Mouse (Mus musculus): ENCODE results near the gene Prr15l.

The Prr15l gene

GRCm38 (mm10) chr11:96952426-96952825 is 24.5 kb downstream of the Prr15l start:
- no peak for DNase-seq

- no peak for DNase-seq
Measured at GRCm38 (mm10) chr11:96952896-96953295, 25.0 kb downstream of the Prr15l start.

DNA sequence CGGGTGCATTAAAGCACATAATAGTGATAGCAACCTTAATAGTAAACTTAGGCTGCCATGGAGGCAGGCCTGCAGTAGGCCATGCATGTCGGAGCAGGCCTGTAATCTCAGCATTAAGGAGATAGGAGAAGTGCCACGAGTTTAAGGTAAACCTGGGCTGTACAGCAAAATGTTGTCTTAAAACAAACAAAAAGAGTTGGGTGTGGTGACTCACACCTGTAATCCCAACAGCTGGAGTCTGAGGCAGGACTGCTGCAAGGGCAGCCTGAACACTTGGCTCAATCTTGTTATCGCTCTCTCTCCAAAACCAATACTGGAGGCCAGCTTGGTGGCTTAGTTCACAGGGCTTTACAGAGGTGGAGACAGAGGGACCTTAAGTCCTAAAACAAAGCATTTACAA is 27.2 kb downstream of the Prr15l start:
- no peak for DNase-seq

- peak; percentile 52 for DNase-seq
Measured at GRCm38 (mm10) chr11:96956009-96956724, 28.3 kb downstream of the Prr15l start.

DNA sequence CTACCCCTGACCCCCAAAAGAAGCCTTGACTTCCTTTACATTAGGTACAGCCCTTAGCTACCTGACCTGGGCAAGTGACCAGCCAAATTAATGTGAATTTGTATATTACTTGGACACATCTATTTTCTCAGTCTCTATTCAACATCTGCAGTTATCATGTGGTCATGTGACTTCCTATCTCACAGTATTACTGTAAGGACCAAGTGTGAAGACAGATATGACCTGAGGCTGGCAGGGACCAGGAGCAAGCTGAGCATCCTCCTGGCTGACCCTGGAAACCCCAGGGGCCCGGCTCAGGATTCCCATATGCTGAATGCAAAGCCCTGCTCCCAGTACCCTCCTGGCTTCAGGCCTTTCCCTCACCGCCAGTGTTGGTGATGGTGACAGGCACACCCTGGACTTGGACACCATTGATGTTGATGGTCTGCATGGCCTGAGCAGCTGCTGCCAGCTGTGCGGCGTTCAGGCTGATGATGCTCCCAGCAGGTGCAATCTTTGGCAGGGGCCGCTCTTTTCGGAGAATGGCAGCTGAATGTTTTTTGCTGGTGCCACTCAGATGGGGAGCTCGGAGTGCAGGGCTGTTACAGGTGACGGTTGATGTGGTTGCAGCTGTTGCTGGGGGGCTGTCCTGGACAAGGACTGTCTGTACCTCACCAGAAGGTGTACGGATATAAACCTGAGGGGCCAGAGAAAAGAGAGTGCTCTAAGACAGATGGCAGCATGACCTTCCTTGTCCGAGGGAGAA is 29.3 kb downstream of the Prr15l start:
- DNase-seq, result no peak

GRCm38 (mm10) chr11:96963580-96963979 is 35.7 kb downstream of the Prr15l start:
- DNase-seq, result peak; percentile 88

DNA sequence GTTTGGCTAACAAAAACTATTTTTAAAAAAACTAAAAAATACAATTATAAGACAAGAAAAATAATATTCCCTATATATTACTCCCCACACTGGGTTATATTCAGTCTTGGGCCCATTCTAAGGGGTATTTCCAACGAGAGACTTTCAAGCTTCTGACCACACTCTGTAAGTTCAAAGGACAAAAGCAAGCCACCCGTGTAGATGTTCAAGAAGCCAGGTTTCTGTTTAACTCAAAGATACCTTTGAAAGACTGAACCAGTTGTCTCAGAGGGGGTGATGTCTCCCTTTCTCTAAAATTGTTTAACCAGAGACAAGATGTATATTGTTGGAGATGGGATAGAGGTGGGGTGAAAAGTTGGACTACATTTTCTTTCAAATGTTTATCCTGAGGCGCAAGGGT is 38.3 kb downstream of the Prr15l start:
- DNase-seq, result no peak

DNA sequence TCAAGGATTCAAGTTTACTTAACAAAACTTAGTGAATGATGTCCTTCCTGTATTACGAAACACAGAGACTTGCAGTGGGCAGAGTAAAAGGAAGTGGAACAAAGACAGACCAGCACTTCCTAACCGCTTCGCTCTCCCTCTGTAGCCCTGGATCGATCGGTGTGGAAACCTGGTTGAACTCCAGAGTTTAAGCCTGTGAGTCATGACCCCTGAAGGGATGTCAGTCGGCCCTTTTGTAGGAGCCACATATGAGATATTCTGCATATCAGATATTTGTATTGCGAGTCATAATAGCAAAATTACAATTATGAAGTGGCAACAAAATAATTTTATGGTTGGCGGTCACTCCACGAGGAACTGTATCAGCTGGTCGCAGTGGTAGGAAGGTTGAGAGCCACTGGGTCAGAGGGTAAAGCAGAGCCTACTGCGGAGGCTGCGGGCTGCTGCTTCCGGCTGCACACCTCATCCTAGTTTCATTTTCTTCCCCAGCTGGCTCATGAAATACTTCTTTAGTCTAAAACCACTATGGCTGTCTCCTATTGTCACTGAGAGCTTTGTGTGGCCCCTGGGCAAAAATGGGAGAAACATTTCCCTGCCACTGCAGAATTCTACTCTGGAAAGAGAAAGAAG is 39.1 kb downstream of the Prr15l start:
- DNase-seq, result no peak

DNA sequence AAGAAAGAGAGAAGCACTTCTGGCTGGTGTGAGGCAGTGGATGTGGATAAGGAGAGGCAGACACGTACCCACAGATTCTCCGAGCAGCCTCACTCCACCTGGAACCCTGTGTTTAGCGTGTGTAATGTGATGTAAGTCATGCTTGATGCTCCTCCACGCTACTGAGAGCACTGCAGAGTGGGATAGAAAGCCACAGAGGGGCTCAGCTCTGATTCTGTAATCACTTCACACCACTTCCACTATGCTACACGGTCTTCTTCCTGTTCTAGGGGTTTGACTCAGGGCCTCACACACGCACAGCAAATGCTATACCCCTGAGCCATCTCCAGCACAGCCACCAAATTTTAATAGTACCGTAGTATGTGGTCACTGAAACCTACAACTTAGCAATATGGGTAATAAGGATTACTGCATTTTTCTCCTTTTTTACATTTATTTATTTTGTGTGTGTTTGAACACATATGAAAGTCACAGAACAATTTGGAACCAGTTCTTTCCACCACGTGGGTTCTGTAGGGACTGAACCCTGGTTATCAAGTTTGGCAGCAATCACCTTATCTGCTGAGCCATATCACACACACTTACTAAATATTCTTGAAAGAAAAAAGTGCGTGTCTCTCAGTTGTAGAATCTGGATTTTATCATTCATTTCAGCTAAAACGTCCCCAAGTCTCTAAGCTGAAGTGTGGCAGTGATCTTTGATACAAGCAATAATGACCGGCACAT is 39.8 kb downstream of the Prr15l start:
- DNase-seq, result no peak

DNA sequence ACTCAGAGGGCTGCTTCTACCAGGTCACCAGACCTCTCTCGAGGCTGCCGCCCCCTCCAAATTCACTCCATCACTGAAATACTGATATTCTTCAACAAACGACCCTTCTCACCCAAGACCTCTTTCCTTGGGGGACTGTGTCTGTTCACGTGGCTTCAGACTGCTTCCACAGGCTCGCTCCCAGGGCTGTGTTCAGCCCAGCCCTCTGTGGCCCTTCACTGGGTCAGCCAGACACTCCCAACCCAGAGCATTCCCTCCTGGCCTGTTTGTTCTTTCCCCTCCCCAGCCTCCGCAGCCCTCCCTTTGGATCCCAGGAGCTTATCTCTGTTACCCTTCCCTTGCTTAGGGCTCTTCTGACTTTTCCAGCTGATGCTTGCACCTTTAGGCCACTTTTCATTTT is 40.6 kb downstream of the Prr15l start:
- DNase-seq, result no peak

DNA sequence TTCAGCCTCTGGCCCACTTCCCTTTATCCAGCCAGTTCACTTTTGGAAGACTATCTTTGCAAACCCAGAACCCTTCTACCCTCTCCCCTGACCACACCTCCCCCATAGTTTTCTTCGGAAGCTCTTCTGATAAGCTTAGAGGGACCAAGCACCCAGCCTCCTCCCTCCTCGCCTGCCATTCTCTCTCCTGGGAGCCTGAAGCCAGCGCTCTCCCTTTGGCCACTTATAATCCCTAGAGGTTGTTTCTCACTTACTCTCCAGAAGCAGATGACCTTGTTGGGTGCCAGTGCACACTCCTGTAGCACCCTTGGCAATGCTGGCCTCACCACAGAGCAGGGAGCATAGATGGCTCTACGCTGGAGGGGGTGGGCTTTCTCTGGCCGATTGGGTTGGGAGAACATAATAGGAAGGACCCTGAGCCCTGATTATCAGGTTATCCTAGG is 41.4 kb downstream of the Prr15l start:
- no peak for DNase-seq

- DNase-seq, result no peak
Measured at GRCm38 (mm10) chr11:96969746-96970145, 41.8 kb downstream of the Prr15l start.

- DNase-seq, result no peak
Measured at GRCm38 (mm10) chr11:96970341-96970740, 42.4 kb downstream of the Prr15l start.

DNA sequence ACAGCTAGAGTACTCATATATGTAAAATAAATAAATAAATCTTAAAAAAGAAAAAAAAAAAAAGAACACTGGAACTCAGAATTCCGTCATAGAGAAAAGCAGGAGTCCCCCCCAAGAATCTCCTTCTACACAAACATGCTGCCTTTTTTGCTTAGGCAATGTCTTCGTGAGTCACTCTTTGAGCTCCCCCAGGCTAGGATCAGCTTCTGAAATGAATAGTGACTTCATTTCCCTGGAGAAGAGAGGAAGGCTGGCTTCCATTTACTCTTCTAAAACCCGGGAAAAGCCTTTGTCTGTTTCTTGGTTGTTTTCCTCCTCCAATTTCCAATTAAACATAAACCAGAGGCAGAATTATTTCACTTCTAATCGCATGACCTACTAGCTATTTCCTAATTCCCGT is 45.0 kb downstream of the Prr15l start:
- no peak for DNase-seq

DNA sequence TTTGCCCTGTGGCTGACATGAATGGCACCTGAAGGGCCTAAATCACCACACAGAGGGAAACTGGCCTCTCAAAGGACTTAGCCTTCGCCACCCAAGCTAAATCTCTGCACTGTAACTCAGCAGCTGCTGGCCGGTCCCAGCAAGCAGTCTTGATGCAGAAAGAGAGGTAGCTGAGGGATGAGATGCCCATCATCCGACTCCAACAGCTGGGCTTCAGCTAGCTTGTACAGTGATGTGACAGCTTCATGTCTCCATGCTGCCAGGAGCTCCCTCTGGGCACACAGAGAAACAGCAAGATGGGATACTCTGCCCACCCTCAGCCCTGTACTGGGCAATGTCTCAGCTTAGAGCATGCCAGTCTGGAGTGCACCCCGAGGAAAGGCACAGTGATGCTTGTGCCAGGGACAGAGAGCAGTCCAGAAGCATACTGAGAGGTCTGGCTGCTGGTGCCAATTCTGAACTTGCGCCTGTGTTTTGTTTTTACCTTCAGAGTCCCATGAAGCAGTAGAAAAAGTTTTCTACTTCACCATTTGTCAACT is 45.6 kb downstream of the Prr15l start:
- DNase-seq, result no peak

- no peak for DNase-seq
Measured at GRCm38 (mm10) chr11:96974813-96975212, 46.9 kb downstream of the Prr15l start.

DNA sequence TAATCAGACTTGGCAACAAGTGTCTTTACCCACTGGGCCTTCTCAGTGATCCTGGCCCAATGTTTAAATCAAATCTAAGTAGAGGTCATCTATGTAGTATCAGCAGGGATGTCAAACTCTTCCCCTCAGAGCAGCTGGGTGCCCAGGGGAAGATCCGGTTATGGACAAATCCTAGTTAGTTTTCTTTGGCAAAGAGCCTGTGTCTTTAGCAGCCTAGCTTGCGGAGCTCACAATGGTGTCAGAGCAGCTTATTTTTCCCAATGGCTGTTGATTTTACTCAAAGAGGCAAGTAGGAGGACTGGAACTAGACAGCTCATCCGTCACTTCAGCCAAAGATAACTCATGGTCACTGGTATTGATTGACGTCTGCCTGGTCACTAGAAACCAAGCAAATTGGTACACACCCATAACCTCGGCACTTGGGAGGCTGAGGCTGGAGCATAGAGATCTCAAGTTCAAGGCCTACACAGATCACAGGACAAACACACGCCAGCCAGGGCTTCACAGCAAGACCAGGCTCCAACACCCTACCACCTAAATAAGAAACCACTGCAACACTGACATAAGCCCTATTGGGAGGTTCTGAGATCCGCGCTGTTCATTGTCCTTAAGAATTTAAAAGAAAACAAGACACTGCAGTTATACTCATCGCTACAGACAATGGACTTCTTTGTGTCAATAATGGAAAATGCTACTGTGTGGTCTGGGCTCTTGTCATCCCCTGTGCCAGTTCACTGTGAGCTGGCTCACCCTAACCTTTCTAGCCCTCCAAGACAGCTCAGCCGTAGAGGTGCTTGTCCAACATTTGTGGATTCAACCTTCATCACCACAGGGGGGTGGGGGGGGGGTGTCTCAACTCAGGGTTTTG is 47.8 kb downstream of the Prr15l start:
- DNase-seq, result no peak

DNA sequence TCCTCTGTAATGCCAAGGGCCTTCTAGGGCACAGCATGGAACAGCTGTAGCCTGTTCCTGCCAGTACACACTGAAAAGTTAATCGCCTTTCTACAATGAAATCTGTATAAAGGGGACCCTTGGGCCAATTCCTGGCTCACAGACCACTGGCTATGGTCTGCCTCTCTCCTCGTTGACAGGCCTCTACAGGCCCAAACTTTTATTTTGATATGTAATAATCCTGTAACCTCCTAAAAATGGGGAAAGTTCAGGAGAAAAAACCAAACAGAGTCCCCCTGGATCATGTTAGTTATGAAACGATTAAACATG is 48.4 kb downstream of the Prr15l start:
- no peak for DNase-seq

GRCm38 (mm10) chr11:96976911-96977591 is 49.1 kb downstream of the Prr15l start:
- peak; percentile 94 for DNase-seq

DNA sequence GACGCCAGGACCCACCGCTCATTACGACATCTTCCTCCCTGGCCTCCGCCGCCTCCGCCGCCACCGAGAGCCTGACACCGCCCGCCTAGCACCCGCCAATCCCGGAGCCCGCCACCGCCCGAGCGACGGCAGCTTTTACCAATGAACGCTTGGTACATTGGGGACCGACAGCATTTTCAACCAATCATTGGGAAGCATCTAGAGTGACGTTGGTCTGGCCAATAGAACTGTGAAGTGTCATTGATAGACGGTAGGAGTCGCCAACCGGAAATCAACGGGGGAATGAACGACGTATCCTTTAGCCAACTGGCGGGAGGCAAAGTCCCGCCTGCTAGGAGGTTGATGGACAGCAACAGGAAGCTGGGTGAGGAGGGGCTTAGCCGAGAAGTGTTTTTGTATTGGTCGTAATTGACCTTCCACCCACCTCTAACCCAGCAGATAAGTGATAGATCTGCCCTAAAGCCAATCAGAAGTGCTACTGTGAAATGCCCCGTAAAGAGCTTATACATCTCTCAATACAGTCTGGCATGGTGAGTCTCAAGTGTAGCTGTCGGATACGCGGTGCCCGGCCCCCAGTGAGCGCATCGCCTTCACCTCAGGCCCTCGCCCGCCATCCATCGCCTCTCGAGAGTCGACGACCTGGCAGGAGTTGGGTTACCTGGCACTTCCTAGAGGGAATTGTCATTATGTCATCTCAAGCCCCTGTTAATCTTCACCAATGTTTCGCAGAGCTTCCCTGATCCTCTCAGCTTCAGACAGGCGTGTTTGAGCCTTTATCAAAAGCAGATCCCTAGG is 49.9 kb downstream of the Prr15l start:
- peak; percentile 99 for DNase-seq
